Mouse (Mus musculus) colon, adult 2 months (tissue): ENCODE data around the gene Cyp2c23. TPM values are rescaled to one million over a fixed set of nuclear protein-coding genes. Genes with fewer than 3 reads are reported as not detected.

Experiments used
- polyA plus RNA-seq: library from polyadenylated mRNA; depleted of rRNA; stranded (reverse); fragments of >200 nt; gene quantifications from 2 replicates; pipeline ENCODE4 v1.2.3, GENCODE M21; 2012; rRNA removed

The Cyp2c23 gene
- polyA plus RNA-seq: 0.30 and 0.98 TPM in 2 replicates

DNA sequence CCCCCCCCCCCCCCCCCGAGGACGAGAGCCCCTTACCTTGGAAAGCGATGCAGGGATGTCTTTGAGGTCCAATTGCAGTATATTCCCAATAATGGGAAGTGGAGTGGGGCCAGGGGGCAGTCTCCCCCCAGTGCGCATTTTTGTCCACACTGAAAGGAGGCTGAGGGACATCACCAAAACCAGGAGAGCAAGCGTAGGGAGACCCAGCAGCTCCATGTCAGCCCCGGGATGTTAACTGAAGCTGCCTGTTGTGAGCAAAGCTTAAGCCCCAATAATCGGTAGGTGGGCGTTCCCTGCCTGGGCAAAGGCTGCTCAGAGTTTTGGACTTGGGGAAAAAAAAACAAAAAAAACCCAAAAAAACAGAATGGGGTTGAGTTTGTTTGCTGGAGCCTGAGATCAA, at the start of gene Cyp2c23:
Cyp2c23 (minus strand) TSS at position 237 of the 400 bp plus-strand sequence.

DNA sequence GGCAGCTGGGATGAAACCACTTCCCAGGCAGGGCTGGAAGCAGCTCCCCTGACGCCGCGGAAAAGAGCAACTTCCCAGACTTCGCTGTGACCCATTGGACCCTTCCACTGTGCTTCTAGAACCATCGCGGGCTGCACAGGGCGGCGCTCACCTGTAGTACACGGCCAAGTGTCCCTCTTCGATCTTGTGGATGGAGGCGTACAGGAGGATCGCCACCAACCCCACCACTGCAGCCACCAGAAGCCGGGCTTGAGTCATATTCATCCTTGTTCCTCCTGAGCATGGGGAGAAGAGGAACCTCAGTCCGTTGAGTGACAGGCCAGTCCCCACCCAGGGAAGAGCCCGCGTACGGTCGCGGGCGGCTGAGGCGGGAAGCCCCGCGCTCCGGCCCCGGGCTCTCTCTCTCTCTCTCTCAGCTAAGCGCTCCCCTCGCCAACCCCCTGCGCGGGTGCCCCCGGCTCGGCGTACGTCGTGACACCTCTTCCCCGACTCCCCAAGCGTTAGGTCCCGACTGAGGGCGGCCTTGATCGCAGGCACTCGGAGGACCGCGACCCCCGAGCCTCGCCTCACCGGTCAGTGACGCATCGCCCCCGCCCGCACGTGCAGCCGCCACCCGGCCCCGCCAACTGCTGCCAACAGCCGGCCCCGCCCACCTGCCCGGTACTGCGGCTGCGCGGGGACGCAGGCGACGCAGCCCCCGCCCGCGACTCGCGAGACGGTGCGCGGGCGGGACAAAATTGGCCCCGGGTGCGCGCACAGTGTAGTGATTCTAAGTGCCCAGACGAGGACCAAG, 40.3 kb upstream of the Cyp2c23 start, which contains the start of gene Erlin1:
Erlin1 (minus strand) TSS at position 665 of the 793 bp plus-strand sequence.

DNA sequence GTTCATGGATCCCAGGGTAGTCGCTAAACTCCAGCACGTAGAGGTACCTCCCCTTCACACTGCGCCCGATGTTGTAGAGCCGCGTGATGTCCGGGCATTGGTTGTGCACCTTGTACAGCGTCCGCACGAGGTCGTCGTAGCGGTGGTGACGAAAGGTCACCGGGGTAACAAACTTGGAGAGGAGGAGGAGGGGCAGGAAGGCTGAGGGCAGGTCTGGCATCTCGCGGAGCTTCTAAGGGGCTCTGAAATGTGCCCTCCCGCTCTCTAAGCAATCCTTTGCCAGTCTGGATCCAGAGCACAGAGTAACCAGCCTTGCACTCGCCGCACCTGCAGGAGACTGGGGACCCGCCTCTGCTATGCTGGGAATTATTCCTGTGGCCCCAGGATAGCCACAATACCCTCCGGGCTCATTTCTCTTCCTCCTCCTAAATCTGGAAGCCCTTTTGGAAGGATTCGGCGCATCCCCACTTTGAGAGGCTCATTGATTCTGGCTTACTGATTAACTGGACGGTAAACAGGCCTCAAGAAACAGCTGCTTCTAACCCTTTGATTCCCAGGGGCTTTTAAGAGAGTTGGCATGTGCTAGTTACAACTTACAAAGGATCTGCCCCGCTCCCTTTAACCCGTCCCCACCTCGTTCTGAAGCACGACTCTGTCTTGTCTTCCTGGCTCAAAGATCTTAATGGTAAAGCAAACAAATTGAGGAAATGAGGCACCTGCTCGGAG, 42.8 kb downstream of the Cyp2c23 start, which contains the start of gene Cpn1:
Cpn1 (minus strand) TSS at position 488 of the 726 bp plus-strand sequence.

Other genes with a start within 250 kb of the Cyp2c23 start
- 0.12 and 0.24 TPM in 2 replicates for gene Abcc2, start 247.0 kb downstream of the Cyp2c23 start, polyA plus RNA-seq
- 65.7 and 78.2 TPM in 2 replicates for gene Dnmbp, start 89.0 kb downstream of the Cyp2c23 start, polyA plus RNA-seq
- 13.2 and 13.8 TPM in 2 replicates for gene Cpn1, start 42.7 kb downstream of the Cyp2c23 start, polyA plus RNA-seq
- 9.9 and 10.6 TPM in 2 replicates for gene Erlin1, start 40.6 kb upstream of the Cyp2c23 start, polyA plus RNA-seq
- 11.1 and 11.7 TPM in 2 replicates for gene Chuk, start 78.3 kb upstream of the Cyp2c23 start, polyA plus RNA-seq
- gene Cwf19l1, start 106.7 kb upstream of the Cyp2c23 start, polyA plus RNA-seq: 2.8 and 3.3 TPM in 2 replicates
- gene Bloc1s2, start 117.2 kb upstream of the Cyp2c23 start, polyA plus RNA-seq: 22.5 and 29.4 TPM in 2 replicates
- 0.03 TPM in 1 of 2 replicates, not detected in the other for gene Pkd2l1, start 163.2 kb upstream of the Cyp2c23 start, polyA plus RNA-seq
- 0.14 TPM in 1 of 2 replicates, not detected in the other for gene Scd3, start 174.1 kb upstream of the Cyp2c23 start, polyA plus RNA-seq